Mouse (Mus musculus) limb, embryonic 15.5 days (tissue): ENCODE results near the gene Sbno2. TPM values are rescaled to one million over a fixed set of nuclear protein-coding genes. Genes with fewer than 3 reads are reported as not detected.

ENCODE experiments used
- ATAC-seq: fragments of 200-750 bp; cut with Nextera tagmentation; 2 replicates; pipeline ENCODE4 v1.8.0; 2017; ENCODE audit warnings: low read depth, moderate TSS enrichment; ENCODE audit not compliant: insufficient number of reproducible peaks, low FRiP score, low TSS enrichment
- H3K27ac ChIP-seq: fragments of 300-500 bp; sonication (generic); 2 replicates; pipeline ENCODE4 v1.5.1; 2015; ENCODE audit warnings: moderate library complexity, mild to moderate bottlenecking, inconsistent platforms
- H3K27me3 ChIP-seq: fragments of 300-500 bp; sonication (generic); 2 replicates; pipeline ENCODE4 v1.6.1; 2015; ENCODE audit warnings: inconsistent platforms
- H3K36me3 ChIP-seq: fragments of 300-500 bp; sonication (generic); 2 replicates; pipeline ENCODE4 v1.6.1; 2015; ENCODE audit warnings: inconsistent platforms
- H3K4me1 ChIP-seq: fragments of 300-500 bp; sonication (generic); 2 replicates; pipeline ENCODE4 v1.6.1; 2015; ENCODE audit warnings: inconsistent platforms
- H3K4me2 ChIP-seq: fragments of 300-500 bp; sonication (generic); 2 replicates; pipeline ENCODE4 v1.6.1; 2015; ENCODE audit warnings: mild to moderate bottlenecking, inconsistent platforms
- H3K4me3 ChIP-seq: fragments of 300-500 bp; sonication (generic); 2 replicates; pipeline ENCODE4 v1.5.1; 2015; ENCODE audit warnings: mild to moderate bottlenecking, inconsistent platforms
- H3K9ac ChIP-seq: fragments of 300-500 bp; sonication (generic); 2 replicates; pipeline ENCODE4 v1.6.1; 2015; ENCODE audit warnings: inconsistent platforms
- H3K9me3 ChIP-seq: fragments of 300-500 bp; sonication (generic); 2 replicates; pipeline ENCODE4 v1.6.1; 2016; ENCODE audit warnings: inconsistent platforms
- WGBS: fragments of 180-500 bp; shearing (Covaris S2); methylation state at CpG from one replicate; pipeline ENCODE4 v1.1.7; 2015; 5-methylcytosine and 5-hydroxymethylcytosine counted together
- polyA plus RNA-seq: library from polyadenylated mRNA; unstranded; fragments of >200 nt; fragmentation: Nextera tagmentation; extraction: Ambion mirVana; gene quantifications from 2 replicates; pipeline ENCODE4 v1.2.1, GENCODE M21; 2015

Gene Sbno2
- polyA plus RNA-seq = 19.7 and 19.8 TPM in 2 replicates

DNA sequence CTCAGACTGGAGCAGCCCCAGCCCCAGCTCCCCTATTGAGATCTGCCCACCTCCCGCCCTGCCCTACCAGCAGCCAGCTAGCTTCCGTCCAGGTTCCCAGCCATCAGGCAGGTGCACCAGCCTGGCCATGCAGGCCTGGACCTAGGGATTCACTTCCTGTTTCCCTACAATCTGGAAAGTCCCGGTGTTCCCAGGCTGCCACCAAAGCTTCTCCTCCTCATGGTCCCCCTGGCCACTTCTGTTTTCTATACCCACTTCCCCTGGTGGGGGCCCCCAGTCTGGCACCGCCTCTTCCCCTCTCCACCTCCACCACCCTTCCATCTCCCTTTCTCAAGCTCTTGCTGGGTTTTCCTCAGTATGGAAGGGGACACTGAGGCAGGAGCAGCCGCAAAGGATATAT lies at the start of gene Sbno2:
Gene Sbno2 (minus strand): TSS at position 112 of the 400 bp plus-strand sequence.
- H3K4me1 ChIP-seq = peaks cover 24% of the 10 kb centered on the region
- H3K27ac ChIP-seq = peak within 1 kb of the TSS; percentile 73
- 0 out of 2 replicates have a peak within 1 kb of the TSS, but pooled peaks have one; percentile 1 for H3K9ac ChIP-seq
- peak within 1 kb of the TSS; percentile 16; the same call in 1 of the 2 replicates for H3K4me3 ChIP-seq
- H3K36me3 ChIP-seq = no peaks in the 10 kb centered on the region
- ATAC-seq = no peak
- no peaks in the 10 kb centered on the region for H3K27me3 ChIP-seq
- peak within 1 kb of the TSS; percentile 17; the same call in 1 of the 2 replicates for H3K4me2 ChIP-seq
- no peaks in the 10 kb centered on the region for H3K9me3 ChIP-seq
- WGBS = 59% methylated on average over 5 of the region's 5 CpGs

DNA sequence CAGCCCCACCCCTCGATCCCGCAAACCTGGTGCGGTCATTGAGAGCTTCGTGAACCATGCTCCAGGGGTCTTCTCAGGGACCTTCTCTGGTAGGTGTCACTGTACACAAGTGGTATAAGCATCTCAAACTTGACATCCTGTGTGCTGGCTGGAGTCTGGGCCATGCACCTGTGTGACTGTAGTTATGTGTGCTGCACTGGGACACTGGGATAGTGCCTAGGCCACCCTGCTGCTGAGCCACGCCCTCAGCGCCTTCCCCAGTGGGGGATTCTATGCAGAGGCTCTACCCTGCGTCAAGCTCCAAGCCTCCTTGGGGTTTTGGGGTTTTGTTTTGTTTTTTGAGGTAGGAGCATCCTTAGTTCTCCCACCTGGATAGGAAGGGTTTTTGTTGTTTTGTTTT lies 49.0 kb upstream of the Sbno2 start:
- 85% methylated on average over 7 of the region's 7 CpGs for WGBS
- Histone ChIP-seq H3K4me1 (peaks cover 80% of the 10 kb centered on the region), H3K36me3 (peaks cover 58% of the 10 kb centered on the region), H3K4me2 (no peak overlapping the region), H3K4me3 (no peak overlapping the region), H3K27ac (0 out of 2 replicates have a peak overlapping the region, but pooled peaks have one; percentile 33), H3K9me3 (no peaks in the 10 kb centered on the region), H3K9ac (no peak overlapping the region), H3K27me3 (no peaks in the 10 kb centered on the region)
- no peak for ATAC-seq

- Histone ChIP-seq H3K9ac (no peak overlapping the region), H3K9me3 (no peaks in the 10 kb centered on the region), H3K27ac (peak overlapping the region; percentile 100), H3K36me3 (peaks cover 58% of the 10 kb centered on the region), H3K4me2 (no peak overlapping the region), H3K4me3 (no peak overlapping the region), H3K4me1 (peaks cover 73% of the 10 kb centered on the region), H3K27me3 (no peaks in the 10 kb centered on the region)
- 86% methylated on average over 19 of the region's 19 CpGs for WGBS
- ATAC-seq = no peak
Observed at GRCm38 (mm10) chr10:80153713-80154112, 48.3 kb upstream of the Sbno2 start.

DNA sequence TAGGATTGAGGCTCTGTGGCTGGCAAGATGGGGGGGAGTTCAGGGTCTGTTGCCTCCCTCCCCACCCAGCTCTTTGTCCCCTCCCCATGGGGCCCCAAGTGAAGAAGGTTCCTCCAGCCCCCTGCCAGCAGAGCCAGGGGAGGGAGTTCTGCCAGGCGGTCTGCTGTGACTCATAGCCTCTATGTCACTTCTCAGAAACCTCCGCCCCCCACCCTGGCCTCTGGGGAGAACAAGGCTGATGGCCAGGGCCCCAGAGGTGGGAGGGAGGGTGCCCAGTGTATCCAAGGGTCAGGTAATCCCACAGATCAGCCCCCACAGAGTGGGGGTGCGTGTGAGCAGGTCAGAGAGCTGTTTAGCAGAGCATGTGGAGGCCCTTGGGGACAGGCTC lies 47.5 kb upstream of the Sbno2 start:
- Histone ChIP-seq H3K4me3 (peak overlapping the region; percentile 91), H3K9me3 (no peaks in the 10 kb centered on the region), H3K4me2 (peak overlapping the region; percentile 81), H3K9ac (peak overlapping the region; percentile 81), H3K27ac (peak overlapping the region; percentile 100), H3K36me3 (peaks cover 58% of the 10 kb centered on the region), H3K27me3 (no peaks in the 10 kb centered on the region), H3K4me1 (peaks cover 67% of the 10 kb centered on the region)
- WGBS = 39% methylated on average over 3 of the region's 3 CpGs
- ATAC-seq = no peak

DNA sequence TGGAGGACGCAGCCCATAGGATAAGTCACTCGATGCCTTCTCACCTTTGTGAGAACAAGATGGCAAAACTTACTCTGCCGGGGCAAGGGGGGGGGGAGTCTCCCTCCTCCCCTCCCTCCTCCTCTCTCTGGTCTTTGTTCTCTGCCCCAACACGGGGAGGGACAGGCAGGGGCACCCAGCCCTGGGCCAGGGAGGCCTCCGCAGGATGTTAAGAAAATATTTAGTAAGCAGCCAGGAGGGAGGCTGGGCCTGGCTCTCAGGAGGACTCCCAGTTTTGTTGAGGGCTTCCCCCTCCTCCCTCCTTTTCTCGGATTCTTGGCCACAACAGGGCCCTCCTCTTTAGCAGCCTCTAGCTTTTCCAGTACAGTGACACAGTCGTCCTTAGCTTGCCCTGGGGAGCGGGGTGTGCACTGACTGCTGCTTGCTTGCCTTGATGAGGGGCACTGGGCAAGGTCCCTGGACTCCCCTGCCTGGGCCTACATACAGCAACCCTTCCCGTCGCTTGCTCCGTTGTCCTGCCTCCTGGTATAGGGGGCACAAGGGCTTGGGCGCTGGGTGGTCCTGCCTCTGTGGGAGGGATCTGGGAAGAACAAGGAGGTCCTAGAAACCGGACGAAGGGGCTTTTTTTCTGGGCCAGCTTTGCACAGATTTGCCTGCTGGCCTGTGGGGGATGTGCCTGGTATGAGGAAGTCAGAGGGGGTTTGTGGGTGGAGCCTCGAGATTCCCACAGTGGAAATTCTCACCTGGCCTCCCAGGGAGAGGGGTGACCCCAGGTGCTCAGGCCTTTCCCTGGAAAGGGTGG lies 46.9 kb upstream of the Sbno2 start:
- WGBS = 3% methylated on average over 15 of the region's 15 CpGs
- H3K4me1 ChIP-seq = peaks cover 69% of the 10 kb centered on the region
- peak overlapping the region; percentile 81 for H3K4me2 ChIP-seq
- H3K9me3 ChIP-seq = no peaks in the 10 kb centered on the region
- peak overlapping the region; percentile 81 for H3K9ac ChIP-seq
- peak overlapping the region; percentile 100 for H3K27ac ChIP-seq
- no peaks in the 10 kb centered on the region for H3K27me3 ChIP-seq
- H3K36me3 ChIP-seq = peaks cover 56% of the 10 kb centered on the region
- ATAC-seq = no peak
- H3K4me3 ChIP-seq = peak overlapping the region; percentile 91

- 2% methylated on average over 26 of the region's 26 CpGs for WGBS
- no peaks in the 10 kb centered on the region for H3K27me3 ChIP-seq
- peaks cover 69% of the 10 kb centered on the region for H3K4me1 ChIP-seq
- no peaks in the 10 kb centered on the region for H3K9me3 ChIP-seq
- H3K4me3 ChIP-seq = peak overlapping the region; percentile 91
- H3K36me3 ChIP-seq = peaks cover 48% of the 10 kb centered on the region
- H3K4me2 ChIP-seq = peak overlapping the region; percentile 81
- H3K9ac ChIP-seq = peak overlapping the region; percentile 81
- peak overlapping the region; percentile 100 for H3K27ac ChIP-seq
- ATAC-seq = no peak
Observed at GRCm38 (mm10) chr10:80151211-80152034, 46.1 kb upstream of the Sbno2 start.

DNA sequence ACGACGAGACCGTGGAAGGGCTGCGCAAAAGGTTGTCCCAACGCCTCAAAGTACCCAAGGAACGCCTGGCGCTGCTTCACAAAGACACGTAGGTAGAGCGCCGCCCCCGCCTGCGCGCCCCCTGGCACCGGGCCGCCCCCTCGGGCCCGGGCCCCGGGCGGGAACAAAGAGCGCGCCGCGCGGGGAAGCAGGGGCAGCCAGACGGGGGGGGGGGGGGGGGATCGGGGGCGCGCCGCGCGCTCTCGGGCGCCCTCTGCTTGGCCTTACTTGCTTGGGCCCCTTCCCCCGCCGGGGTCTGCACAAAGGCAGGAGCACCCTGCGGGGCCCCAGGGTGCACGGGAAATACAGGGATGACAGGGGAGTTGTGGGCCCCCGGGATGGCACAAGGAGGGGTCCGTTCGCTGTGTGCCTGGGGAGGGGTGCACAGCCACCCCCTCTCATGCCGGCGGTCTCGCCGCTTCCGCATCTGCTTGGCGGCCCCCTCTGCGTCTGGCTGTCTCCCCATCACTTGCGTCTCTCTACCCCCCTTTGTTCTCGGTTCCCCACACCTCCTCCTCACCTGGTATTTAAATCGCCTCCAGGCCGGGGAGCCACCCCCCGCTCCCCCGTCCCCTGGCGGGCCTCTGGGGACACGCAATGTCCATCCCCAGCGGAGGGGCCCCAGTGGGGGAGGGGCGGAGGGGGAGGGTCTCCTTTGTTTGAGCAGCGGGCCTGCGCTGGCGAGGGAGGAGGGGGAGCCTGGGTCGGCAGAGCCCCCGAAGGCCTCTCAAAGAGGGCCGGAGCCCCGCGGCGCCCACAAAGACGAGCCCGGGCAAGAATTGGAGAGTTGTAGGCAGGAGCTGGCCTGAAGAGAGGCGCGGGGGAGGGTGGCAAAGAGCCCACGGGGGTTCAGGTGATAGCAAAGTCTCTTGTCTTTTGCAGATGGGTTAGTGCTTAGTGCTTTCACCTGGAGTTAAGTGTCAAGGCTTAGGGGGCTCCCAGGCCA lies 45.1 kb upstream of the Sbno2 start:
- H3K27ac ChIP-seq = peak overlapping the region; percentile 100
- no peaks in the 10 kb centered on the region for H3K9me3 ChIP-seq
- WGBS = under 1% methylated on average over 47 of the region's 71 CpGs
- H3K4me3 ChIP-seq = peak overlapping the region; percentile 91
- H3K27me3 ChIP-seq = no peaks in the 10 kb centered on the region
- ATAC-seq = no peak
- H3K4me2 ChIP-seq = peak overlapping the region; percentile 81
- peak overlapping the region; percentile 81 for H3K9ac ChIP-seq
- H3K4me1 ChIP-seq = peaks cover 70% of the 10 kb centered on the region
- H3K36me3 ChIP-seq = peaks cover 48% of the 10 kb centered on the region

- H3K4me2 ChIP-seq = peak overlapping the region; percentile 81
- H3K9ac ChIP-seq = peak overlapping the region; percentile 81
- peak overlapping the region; percentile 91 for H3K4me3 ChIP-seq
- H3K9me3 ChIP-seq = no peaks in the 10 kb centered on the region
- H3K27ac ChIP-seq = peak overlapping the region; percentile 100
- no peaks in the 10 kb centered on the region for H3K27me3 ChIP-seq
- under 1% methylated on average over 87 of the region's 88 CpGs for WGBS
- ATAC-seq = peak; percentile 83
- peaks cover 48% of the 10 kb centered on the region for H3K36me3 ChIP-seq
- H3K4me1 ChIP-seq = peaks cover 68% of the 10 kb centered on the region
Observed at GRCm38 (mm10) chr10:80149291-80150225, 44.2 kb upstream of the Sbno2 start.

DNA sequence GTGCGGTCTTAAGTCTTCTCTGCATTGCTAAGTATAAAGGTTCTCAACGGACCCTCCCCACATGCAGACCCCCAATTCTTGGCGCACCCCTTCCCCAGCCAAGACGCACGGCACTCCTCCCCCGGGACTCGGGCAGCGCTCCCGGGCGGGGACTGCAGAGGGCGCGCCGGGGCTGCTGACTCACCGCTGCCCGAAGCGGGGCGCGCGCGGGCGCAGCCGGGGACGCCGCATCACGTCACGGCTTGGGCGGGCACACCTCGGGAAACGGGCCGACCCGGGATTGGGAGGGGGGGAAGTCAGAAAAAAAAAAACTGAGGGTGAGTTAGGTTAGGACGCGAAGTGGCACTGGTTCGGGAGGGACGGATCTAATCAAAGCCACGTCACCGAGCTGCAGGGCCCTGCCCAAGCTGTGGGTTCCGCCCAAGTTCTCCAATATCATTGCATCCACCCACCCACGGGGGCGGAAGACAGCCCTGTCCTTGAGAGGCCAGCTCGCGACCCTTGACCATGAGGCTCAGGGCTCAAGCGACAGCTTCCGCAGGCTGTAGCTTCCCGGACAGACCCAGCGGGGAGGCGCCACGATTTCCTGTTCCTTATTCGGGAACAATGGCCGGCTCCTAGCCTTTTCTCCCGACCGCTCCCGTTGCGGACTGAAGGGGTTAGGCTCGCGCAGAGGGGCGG lies 43.4 kb upstream of the Sbno2 start:
- Histone ChIP-seq H3K9me3 (no peaks in the 10 kb centered on the region), H3K4me2 (peak overlapping the region; percentile 81), H3K27me3 (no peaks in the 10 kb centered on the region), H3K36me3 (peaks cover 48% of the 10 kb centered on the region), H3K27ac (peak overlapping the region; percentile 100), H3K4me1 (peaks cover 60% of the 10 kb centered on the region), H3K9ac (peak overlapping the region; percentile 69), H3K4me3 (peak overlapping the region; percentile 91)
- ATAC-seq = peak; percentile 55
- under 1% methylated on average over 55 of the region's 57 CpGs for WGBS
